Mouse (Mus musculus): ENCODE results near the gene Osbpl11.
A peak's percentile ranks its signal among the peaks of the same experiment; 100 is the strongest.
"Not testable (repeated sequence)": the region's sequence is repeated elsewhere in the genome, so short reads cannot be mapped to it uniquely, and the experiment has no call there.

The Osbpl11 gene

DNA sequence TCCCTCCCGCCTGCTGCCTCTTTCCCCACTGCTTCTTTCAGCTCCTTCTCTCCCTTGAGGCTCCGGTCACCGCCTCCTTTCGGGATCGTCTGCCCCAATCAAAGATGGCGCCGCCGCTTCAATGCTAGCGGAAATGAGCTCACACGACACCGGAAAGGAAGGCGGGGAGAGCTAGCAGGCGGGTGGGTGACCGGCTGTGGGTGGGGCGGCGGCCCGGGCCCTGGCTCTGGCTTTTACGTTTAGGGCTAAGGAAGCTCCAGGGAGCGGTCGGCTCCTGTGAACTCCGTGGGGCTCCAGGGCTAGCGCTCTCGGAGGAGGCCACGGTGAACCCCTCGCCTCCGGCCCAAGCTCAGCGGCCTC lies at the start of gene Osbpl11:
TSS of gene Osbpl11 (plus strand) at position 171 of the 360 bp plus-strand sequence.
- DNase-seq (ENCODE audit: inconsistent age in 2 of 2, low spot score in 1 of 2): peak; percentile 97 to 99

DNA sequence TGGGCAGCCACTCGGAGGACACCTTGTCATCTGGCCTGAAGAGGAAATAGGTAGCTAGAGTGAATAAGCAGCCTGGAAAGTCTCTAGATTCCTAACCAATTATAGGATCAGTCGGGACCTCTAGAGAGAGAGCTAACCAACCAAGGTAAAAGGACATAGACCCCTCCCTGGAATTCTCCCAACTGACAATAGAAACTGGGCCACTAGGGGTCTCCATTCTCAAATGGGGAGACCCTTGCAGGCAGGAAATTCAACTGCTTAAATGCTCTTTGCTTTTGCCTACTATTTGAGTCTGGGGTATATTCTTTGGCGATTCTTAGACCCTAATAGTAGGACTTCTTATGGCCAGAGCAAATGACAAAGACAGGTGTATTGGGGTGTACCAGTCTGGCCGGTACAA lies 49.7 kb upstream of the Osbpl11 start:
- DNase-seq (ENCODE audit: inconsistent age in 2 of 2, low spot score in 1 of 2): no peak

GRCm38 (mm10) chr16:33139061-33139460 lies 45.8 kb upstream of the Osbpl11 start:
- not testable (repeated sequence) for DNase-seq (ENCODE audit: inconsistent age in 2 of 2, low spot score in 1 of 2)

GRCm38 (mm10) chr16:33141758-33142280 lies 43.1 kb upstream of the Osbpl11 start:
- no peak for DNase-seq (ENCODE audit: inconsistent age in 2 of 2, low spot score in 1 of 2)

GRCm38 (mm10) chr16:33143452-33143851 lies 41.4 kb upstream of the Osbpl11 start:
- no peak for DNase-seq (ENCODE audit: inconsistent age in 2 of 2, low spot score in 1 of 2)

GRCm38 (mm10) chr16:33146185-33146584 lies 38.7 kb upstream of the Osbpl11 start:
- DNase-seq (ENCODE audit: inconsistent age in 2 of 2, low spot score in 1 of 2): no peak

GRCm38 (mm10) chr16:33148135-33148534 lies 36.7 kb upstream of the Osbpl11 start:
- DNase-seq (ENCODE audit: inconsistent age in 2 of 2, low spot score in 1 of 2): no peak

DNA sequence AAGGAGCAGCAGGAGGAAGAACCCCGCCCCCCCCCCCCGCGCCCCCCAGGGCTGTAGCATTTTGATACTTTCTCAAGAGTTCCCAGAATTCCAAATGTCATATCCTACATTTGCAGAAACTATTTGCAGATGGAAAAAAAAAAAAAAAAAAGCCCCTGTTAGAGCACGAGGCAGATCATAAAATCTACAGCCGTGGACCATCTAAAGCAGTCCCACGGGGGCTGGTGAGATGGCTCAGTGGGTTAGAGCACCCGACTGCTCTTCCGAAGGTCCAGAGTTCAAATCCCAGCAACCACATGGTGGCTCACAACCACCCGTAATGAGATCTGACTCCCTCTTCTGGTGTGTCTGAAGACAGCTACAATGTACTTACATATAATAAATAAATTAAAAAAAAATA lies 34.0 kb upstream of the Osbpl11 start:
- DNase-seq (ENCODE audit: inconsistent age in 2 of 2, low spot score in 1 of 2): not testable (repeated sequence)

DNA sequence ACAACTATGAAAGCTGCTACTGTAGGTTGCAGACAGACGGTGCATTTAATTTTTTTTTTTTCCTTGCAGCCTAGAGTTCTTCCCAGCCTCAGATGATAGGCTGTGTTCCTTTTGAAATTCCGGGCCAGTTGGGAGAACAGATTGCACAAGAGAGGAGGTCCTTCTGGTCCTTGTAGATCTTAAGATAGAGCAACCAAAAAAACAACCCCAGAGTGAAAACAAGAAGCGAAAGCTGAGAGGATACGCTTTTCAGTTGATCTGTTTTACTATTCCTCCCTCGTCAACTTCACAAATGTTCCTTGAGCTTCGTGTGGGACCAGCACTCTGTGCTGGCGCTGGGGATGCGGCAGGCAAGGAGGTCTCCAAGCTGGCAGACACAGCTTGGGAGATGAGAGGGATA lies 33.3 kb upstream of the Osbpl11 start:
- DNase-seq (ENCODE audit: inconsistent age in 2 of 2, low spot score in 1 of 2): no peak

GRCm38 (mm10) chr16:33154992-33155391 lies 29.9 kb upstream of the Osbpl11 start:
- DNase-seq (ENCODE audit: inconsistent age in 2 of 2, low spot score in 1 of 2): peak; percentile 41 to 83

- DNase-seq (ENCODE audit: inconsistent age in 2 of 2, low spot score in 1 of 2): no peak
Observed at GRCm38 (mm10) chr16:33158006-33158405, 26.9 kb upstream of the Osbpl11 start.

GRCm38 (mm10) chr16:33158590-33159071 lies 26.2 kb upstream of the Osbpl11 start:
- no peak for DNase-seq (ENCODE audit: inconsistent age in 2 of 2, low spot score in 1 of 2)

- DNase-seq (ENCODE audit: inconsistent age in 2 of 2, low spot score in 1 of 2): no peak
Observed at GRCm38 (mm10) chr16:33159363-33159762, 25.5 kb upstream of the Osbpl11 start.

GRCm38 (mm10) chr16:33163330-33164090 lies 21.4 kb upstream of the Osbpl11 start:
- DNase-seq (ENCODE audit: inconsistent age in 2 of 2, low spot score in 1 of 2): peak; percentile 91 to 95

- DNase-seq (ENCODE audit: inconsistent age in 2 of 2, low spot score in 1 of 2): peak in 1 of 2 experiments; percentile 74
Observed at GRCm38 (mm10) chr16:33166284-33166683, 18.6 kb upstream of the Osbpl11 start.

DNA sequence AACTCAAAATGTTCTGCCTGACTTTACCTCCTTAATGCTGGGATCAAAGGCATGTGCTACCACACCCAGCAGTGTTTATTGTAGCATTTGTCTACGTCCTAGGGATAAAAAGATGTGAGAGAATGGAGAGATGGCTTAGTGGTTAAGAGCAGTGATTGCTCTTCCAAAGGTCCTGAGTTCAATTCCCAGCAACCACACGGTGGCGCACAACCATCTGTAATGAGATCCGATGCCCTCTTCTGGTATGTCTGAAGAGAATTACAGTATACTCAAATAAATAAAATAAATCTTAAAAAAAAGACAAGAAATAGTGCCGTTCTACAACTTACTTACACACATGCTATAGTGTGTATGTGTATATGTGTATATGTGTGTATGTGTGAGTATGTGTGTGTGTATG lies 17.3 kb upstream of the Osbpl11 start:
- DNase-seq (ENCODE audit: inconsistent age in 2 of 2, low spot score in 1 of 2): peak in 1 of 2 experiments; percentile 34

GRCm38 (mm10) chr16:33169471-33170034 lies 15.3 kb upstream of the Osbpl11 start:
- peak in 1 of 2 experiments; percentile 62 for DNase-seq (ENCODE audit: inconsistent age in 2 of 2, low spot score in 1 of 2)

- DNase-seq (ENCODE audit: inconsistent age in 2 of 2, low spot score in 1 of 2): peak in 1 of 2 experiments; percentile 46
Observed at GRCm38 (mm10) chr16:33170716-33171587, 13.9 kb upstream of the Osbpl11 start.

DNA sequence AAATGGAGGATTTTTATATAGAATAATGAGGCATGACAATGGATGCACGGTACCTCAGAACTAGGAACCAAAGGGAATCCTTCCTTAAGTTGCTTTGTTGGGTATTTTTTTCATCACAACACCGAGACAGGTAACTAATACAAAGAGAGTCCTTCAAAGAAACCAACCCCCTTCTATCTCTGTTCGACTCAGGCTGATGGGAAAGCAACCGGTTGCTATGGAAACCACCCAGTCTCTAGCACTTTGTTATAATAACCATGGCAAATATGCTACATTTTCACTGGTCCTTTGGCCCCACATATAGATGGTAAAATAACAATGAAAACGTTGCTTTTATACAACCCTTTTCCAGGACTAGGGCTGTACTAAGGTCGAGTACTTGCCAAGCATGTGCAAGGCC lies 13.1 kb upstream of the Osbpl11 start:
- DNase-seq (ENCODE audit: inconsistent age in 2 of 2, low spot score in 1 of 2): no peak

DNA sequence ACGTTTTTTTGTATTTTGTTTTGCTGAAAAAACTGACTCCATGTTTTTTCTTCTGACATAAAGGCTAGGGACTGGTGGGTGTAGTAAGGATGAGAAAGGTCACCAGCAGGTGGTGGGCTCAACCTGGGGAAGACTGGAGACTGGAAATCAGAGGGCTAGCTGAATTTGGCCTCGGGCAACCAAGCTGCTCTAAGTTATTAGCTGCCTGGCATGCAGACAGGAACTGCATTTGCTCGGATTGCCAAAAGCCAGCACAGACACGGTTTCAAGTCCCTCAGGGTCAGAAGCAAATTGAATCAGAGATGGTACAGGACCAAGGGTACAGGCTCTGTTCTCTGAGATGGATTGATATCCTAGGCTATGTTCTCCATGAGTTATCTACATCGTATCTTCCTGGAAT lies 11.7 kb upstream of the Osbpl11 start:
- DNase-seq (ENCODE audit: inconsistent age in 2 of 2, low spot score in 1 of 2): peak in 1 of 2 experiments; percentile 76

- DNase-seq (ENCODE audit: inconsistent age in 2 of 2, low spot score in 1 of 2): no peak
Observed at GRCm38 (mm10) chr16:33174695-33175094, 10.2 kb upstream of the Osbpl11 start.

Data from adrenal gland, adult (tissue).